Mouse (Mus musculus) spleen, adult 12 weeks (tissue): ENCODE measurements around the gene Mymx.

Experiments used
- DNase-seq: peaks from one replicate; pipeline ENCODE4 v3.0.0; 2022; ENCODE audit warnings: low spot score

The Mymx gene

GRCm38 (mm10) chr17:45589844-45590243 lies 12.1 kb downstream of the Mymx start:
- no peak for DNase-seq

GRCm38 (mm10) chr17:45589236-45589635 lies 12.7 kb downstream of the Mymx start:
- DNase-seq: no peak

- DNase-seq: no peak
Measured at GRCm38 (mm10) chr17:45588370-45588769, 13.5 kb downstream of the Mymx start.

GRCm38 (mm10) chr17:45586449-45586837 lies 15.5 kb downstream of the Mymx start:
- DNase-seq: no peak

- no peak for DNase-seq
Measured at GRCm38 (mm10) chr17:45585725-45586448, 16.0 kb downstream of the Mymx start.

GRCm38 (mm10) chr17:45584939-45585678 lies 16.8 kb downstream of the Mymx start:
- peak; percentile 50 for DNase-seq

GRCm38 (mm10) chr17:45584096-45584896 lies 17.6 kb downstream of the Mymx start:
- no peak for DNase-seq

- DNase-seq: no peak
Measured at GRCm38 (mm10) chr17:45582715-45583355, 19.1 kb downstream of the Mymx start.

GRCm38 (mm10) chr17:45582188-45582587 lies 19.7 kb downstream of the Mymx start:
- DNase-seq: no peak

GRCm38 (mm10) chr17:45581567-45581983 lies 20.3 kb downstream of the Mymx start:
- peak; percentile 64 for DNase-seq

- DNase-seq: no peak
Measured at GRCm38 (mm10) chr17:45580958-45581477, 20.9 kb downstream of the Mymx start.

- no peak for DNase-seq
Measured at GRCm38 (mm10) chr17:45579554-45579953, 22.3 kb downstream of the Mymx start.

GRCm38 (mm10) chr17:45578843-45579242 lies 23.1 kb downstream of the Mymx start:
- no peak for DNase-seq

- DNase-seq: no peak
Measured at GRCm38 (mm10) chr17:45578242-45578641, 23.7 kb downstream of the Mymx start.

- DNase-seq: no peak
Measured at GRCm38 (mm10) chr17:45575123-45575897, 26.6 kb downstream of the Mymx start.

- DNase-seq: peak; percentile 62
Measured at GRCm38 (mm10) chr17:45574129-45574761, 27.7 kb downstream of the Mymx start.

- peak; percentile 89 for DNase-seq
Measured at GRCm38 (mm10) chr17:45573780-45574123, 28.1 kb downstream of the Mymx start.

- DNase-seq: peak; percentile 97
Measured at GRCm38 (mm10) chr17:45573087-45573779, 28.7 kb downstream of the Mymx start, which contains the start of gene Hsp90ab1. Gene Hsp90ab1, minus strand, starts transcription at chr17:45573271.

- DNase-seq: peak; percentile 73
Measured at GRCm38 (mm10) chr17:45572103-45573086, 29.5 kb downstream of the Mymx start.
